Mouse (Mus musculus): Measurements from ENCODE around the gene Golga7b.

Golga7b gene

DNA sequence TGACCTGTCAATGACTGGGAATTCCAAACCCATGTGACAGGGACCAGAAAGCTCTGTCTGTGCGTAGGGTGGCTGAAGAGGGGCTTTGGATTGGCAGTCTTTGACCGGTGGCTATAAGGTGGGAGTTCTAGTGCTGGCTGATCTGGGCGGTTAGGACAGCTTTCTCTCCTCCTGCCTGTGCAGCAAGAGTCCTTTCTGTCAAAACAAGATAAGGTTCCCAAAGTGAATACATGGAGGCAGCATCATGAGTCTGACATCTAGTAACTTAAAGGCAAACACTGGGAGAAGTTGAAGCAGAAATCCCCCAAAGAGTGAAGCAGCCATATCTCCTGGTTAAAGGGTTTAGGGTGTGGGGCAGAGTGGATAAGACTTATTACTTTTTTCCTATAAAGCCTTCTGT is at the start of gene Golga7b:
Gene Golga7b (plus strand): TSS at position 56 of the 400 bp plus-strand sequence.
- DNase-seq (ENCODE audit: low spot score in 2 of 2): no peak

- DNase-seq (ENCODE audit: low spot score in 2 of 2): no peak
Observed at GRCm38 (mm10) chr19:42198026-42198425, 49.3 kb upstream of the Golga7b start.

- DNase-seq (ENCODE audit: low spot score in 2 of 2): no peak
Observed at GRCm38 (mm10) chr19:42201696-42202381, 45.5 kb upstream of the Golga7b start, which contains the start of gene Sfrp5. TSS of gene Sfrp5 (minus strand) at chr19:42202252.

- no peak for DNase-seq (ENCODE audit: low spot score in 2 of 2)
Observed at GRCm38 (mm10) chr19:42202467-42202866, 44.9 kb upstream of the Golga7b start.

DNA sequence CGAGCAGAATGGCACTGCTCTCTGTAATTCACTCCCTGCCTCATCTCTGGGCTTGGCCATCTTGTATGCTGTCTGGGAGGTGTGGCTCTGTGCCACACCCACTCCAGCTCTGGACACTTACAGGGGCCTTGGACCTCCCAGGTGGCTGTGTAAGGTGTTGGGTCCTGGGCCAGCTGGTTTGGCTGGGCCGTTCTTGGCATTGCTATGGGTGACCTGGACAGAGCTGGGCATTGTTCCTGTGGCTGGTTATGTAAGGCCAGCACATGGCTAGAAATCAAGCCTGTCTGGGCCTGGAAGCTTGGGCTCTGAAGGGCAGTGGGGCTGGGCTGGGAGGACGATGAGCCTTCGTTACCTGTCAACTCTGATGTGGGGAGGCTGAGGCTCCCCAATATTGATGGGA is 43.1 kb upstream of the Golga7b start:
- DNase-seq (ENCODE audit: low spot score in 2 of 2): no peak

DNA sequence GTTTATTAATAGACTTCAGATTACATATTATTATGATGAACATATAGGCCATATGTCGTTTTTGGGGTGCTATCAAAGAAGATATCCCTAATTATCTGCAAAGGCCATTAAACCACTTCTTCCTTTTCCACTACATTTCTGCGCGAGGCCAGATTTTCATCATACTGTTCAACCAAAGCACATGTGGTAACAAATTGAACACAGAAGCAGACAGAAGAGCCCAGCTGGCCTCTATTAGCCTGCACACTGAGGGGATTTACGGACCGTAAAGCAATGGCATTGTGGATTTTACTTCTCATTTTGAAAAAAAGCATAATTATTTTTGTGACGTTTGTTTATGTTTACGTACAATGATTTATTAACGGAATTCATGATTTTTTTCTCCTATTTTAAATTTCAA is 42.2 kb upstream of the Golga7b start:
- DNase-seq (ENCODE audit: low spot score in 2 of 2): no peak

DNA sequence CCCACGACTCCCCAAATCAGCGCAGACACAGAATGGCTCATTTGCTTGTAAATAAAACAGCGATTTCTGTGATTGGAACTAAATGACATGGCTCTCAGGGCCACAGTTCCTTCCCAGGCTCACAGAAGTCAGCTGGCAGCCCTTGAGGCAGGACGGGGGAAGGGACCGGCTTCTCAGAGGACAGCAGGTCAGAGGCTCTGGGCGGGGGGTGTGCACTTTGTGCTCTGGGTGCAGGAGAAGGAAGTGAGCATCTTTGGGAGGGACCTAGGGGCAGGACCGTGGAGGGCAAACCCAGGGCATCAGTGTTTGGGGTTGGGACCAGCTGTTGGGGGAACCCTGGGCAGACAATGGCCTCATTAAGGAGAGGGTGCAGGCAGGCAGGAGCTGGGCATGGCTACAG is 37.9 kb upstream of the Golga7b start:
- DNase-seq (ENCODE audit: low spot score in 2 of 2): no peak

DNA sequence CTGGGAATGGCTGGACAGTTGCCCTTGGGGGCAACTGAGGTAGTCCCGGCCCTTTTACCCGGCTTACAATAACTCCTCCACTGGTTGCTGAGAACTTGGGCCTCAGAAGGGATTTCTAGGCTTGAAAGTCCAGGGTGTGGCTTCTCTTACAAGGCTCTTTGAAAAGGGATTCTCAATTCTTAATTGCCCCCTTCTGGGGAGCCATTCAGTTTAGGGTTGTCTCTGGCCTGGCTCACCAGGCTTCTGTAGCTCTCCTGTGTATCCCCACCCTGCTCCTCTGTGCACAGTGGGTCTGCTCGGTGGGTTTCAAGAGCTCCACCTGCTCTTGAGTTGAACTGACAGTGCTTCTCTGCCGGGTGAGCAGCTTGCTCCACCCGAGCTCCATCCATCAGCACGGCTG is 37.4 kb upstream of the Golga7b start:
- DNase-seq (ENCODE audit: low spot score in 2 of 2): no peak

- DNase-seq (ENCODE audit: low spot score in 2 of 2): no peak
Observed at GRCm38 (mm10) chr19:42211936-42212335, 35.4 kb upstream of the Golga7b start.

GRCm38 (mm10) chr19:42214601-42215000 is 32.8 kb upstream of the Golga7b start:
- DNase-seq (ENCODE audit: low spot score in 2 of 2): no peak

DNA sequence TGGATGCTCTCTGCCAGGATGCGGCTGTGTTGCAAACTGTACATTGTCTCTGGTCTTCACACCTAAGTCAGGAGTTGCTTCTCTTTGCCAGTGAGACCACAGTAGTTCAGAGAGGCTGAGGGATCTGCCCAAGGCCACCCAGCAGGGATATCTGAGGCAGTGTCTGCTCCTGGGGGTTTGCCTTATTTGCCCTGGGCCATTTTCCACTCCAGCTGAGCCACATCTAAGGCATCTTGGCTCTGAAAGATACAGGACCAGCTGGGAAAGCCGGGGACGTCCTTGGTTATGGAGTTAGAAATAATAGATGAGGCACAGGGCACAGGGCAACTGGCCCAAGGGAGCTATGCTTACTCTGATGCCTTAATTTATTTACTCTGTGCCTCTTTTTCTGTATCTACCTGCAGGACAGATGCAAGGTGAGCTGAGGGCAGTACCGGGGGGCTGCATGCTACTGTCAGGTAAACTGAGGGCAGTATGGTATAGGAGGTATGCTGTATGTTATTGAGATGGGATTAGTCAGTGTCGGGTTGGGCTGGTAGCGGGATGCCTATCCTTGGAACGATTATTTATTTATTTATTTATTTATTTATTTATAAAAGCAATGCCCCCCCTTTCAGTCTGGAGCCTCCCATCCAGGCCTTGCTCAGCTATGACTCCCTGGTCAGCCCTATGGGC is 30.5 kb upstream of the Golga7b start:
- DNase-seq (ENCODE audit: low spot score in 2 of 2): no peak

- DNase-seq (ENCODE audit: low spot score in 2 of 2): peak in 1 of 2 experiments; percentile 36
Observed at GRCm38 (mm10) chr19:42217374-42217763, 30.0 kb upstream of the Golga7b start.

- DNase-seq (ENCODE audit: low spot score in 2 of 2): no peak
Observed at GRCm38 (mm10) chr19:42226451-42226850, 20.9 kb upstream of the Golga7b start.

DNA sequence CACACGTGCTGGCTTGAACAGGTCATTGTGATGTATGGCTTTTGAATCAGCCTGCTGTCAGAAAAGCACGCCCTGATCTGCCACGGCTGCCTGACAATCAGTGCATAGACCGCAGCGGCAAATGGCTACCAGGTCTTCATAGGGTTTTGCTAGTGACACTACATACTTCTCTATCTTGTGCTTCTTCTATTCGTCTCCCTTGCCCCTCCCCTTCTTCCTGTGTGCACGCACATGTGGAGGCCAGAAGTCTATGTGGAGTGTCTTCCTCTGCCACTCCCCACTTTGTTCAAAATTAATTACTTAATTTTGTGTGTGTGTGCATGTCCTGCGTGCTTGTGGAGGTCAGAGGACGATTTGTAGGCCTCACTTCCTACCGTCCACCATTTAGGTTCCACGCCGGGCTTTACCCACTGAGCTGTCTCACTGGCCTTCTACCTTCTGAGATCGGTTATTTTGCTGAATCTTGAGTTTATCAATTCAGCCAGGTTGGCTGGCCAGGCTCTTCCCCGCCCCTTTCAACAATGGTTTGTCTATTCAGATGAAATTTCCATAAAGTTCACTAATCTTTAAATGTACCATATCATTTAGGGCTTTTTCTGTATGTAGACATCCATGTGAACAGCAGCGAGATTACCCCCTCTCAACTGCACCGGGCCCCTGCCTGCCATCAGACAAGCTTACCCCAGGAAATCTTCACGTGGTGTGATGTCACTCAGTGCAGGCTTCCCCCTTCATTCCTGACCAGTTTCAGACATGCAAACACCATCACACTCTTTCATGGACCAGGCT is 17.7 kb upstream of the Golga7b start:
- no peak for DNase-seq (ENCODE audit: low spot score in 2 of 2)

DNA sequence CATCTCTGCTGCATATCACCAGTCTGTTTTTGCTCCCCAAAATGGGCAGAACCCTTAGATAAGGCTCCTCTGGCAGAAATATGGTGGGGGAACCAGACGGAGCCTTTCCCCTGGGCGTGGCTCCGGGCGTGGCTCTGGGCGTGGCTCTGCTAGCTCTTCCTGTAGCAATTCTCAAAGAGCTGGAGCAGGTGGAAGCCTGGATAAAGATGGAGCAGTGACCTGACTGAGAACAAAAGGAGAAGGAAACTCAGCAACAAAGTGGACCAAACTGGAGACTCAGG is 17.1 kb upstream of the Golga7b start:
- DNase-seq (ENCODE audit: low spot score in 2 of 2): no peak

GRCm38 (mm10) chr19:42230986-42231385 is 16.4 kb upstream of the Golga7b start:
- DNase-seq (ENCODE audit: low spot score in 2 of 2): no peak

GRCm38 (mm10) chr19:42237602-42238340 is 9.6 kb upstream of the Golga7b start:
- DNase-seq (ENCODE audit: low spot score in 2 of 2): peak in 1 of 2 experiments; percentile 20

DNA sequence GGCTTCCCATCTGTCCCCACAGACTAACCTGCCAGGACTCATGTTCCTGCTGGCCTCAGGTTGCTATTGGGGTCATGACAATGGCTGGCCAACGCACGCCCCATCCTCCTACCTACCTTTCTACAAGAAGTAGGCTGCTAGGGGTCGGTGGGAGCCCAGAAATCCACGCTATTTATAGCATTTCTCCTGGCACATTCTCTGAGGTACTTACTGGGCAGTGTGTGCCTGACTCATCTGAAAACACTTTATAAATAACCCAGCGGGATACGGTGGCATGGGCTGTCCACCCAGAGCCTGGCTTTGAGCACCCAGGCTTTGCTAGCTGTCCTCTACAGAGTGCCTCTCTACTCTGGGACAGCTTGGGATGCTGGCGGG is 9.0 kb upstream of the Golga7b start:
- DNase-seq (ENCODE audit: low spot score in 2 of 2): no peak

DNA sequence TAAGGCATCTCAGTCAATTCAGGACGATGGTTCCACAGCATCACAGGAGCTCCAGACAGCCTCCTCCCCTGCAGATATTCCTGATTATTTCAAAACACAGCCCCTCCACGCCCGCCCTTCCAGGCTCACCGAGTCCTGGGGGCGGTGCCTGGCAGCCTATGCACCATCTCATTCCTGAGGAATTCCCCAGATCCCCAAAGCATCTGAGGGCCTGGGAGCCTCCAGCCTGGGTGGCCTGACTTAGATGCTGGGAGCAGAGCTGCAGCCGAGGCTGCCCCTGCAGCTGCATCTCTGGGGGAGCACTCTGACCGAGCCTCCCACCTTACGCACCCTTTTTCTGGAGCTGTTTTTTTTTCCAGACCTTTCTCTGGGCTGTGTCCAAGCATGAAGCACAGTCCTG is 6.5 kb upstream of the Golga7b start:
- DNase-seq (ENCODE audit: low spot score in 2 of 2): no peak

- DNase-seq (ENCODE audit: low spot score in 2 of 2): no peak
Observed at GRCm38 (mm10) chr19:42243401-42243800, 4.0 kb upstream of the Golga7b start.

- no peak for DNase-seq (ENCODE audit: low spot score in 2 of 2)
Observed at GRCm38 (mm10) chr19:42246626-42247025, 748 bp upstream of the Golga7b start.
